Mouse (Mus musculus) forebrain, embryonic 15.5 days (tissue): ENCODE data around the gene Aasdhppt. TPM values are rescaled to one million over a fixed set of nuclear protein-coding genes. Genes with fewer than 3 reads are reported as not detected.

ENCODE experiments used
- ATAC-seq: fragments of 200-750 bp; cut with Nextera tagmentation; replicated peaks from 2 replicates; pipeline ENCODE4 v1.8.0; 2017; ENCODE audit warnings: mild to moderate bottlenecking, moderate TSS enrichment, moderate library complexity
- H3K27ac ChIP-seq: fragments of 300-500 bp; sonication (generic); replicated peaks from 2 replicates; pipeline ENCODE4 v1.5.1; 2015; ENCODE audit warnings: mild to moderate bottlenecking, inconsistent platforms
- H3K27me3 ChIP-seq: fragments of 300-500 bp; sonication (generic); 2 replicates; pipeline ENCODE4 v1.6.1; 2015; ENCODE audit warnings: inconsistent platforms
- H3K36me3 ChIP-seq: fragments of 300-500 bp; sonication (generic); 2 replicates; pipeline ENCODE4 v1.6.1; 2015; ENCODE audit warnings: mild to moderate bottlenecking, inconsistent platforms
- H3K4me1 ChIP-seq: fragments of 300-500 bp; sonication (generic); 2 replicates; pipeline ENCODE4 v1.6.1; 2015; ENCODE audit warnings: inconsistent platforms
- H3K4me2 ChIP-seq: fragments of 300-500 bp; sonication (generic); replicated peaks from 2 replicates; pipeline ENCODE4 v1.6.1; 2015; ENCODE audit warnings: mild to moderate bottlenecking, inconsistent platforms
- H3K4me3 ChIP-seq: fragments of 300-500 bp; sonication (generic); 2 replicates; pipeline ENCODE4 v1.5.1; 2015; ENCODE audit warnings: mild to moderate bottlenecking, inconsistent platforms
- H3K9ac ChIP-seq: fragments of 300-500 bp; sonication (generic); replicated peaks from 2 replicates; pipeline ENCODE4 v1.6.1; 2015; ENCODE audit warnings: mild to moderate bottlenecking, inconsistent platforms
- H3K9me3 ChIP-seq: fragments of 300-500 bp; sonication (generic); 2 replicates; pipeline ENCODE4 v1.6.1; 2016; ENCODE audit warnings: inconsistent platforms
- WGBS: fragments of 180-500 bp; shearing (Covaris S2); methylation state at CpG from one replicate; pipeline ENCODE4 v1.1.7; 2015; ENCODE audit warnings: mixed read lengths; 5-methylcytosine and 5-hydroxymethylcytosine counted together
- microRNA-seq: library from miRNA; unstranded; fragments of <30 nt; microRNA quantifications from one replicate; pipeline ENCODE4, GENCODE M21; 2016
- polyA plus RNA-seq: library from polyadenylated mRNA; unstranded; fragments of >200 nt; fragmentation: Nextera tagmentation; extraction: Ambion mirVana; gene quantifications from 2 replicates; pipeline ENCODE4 v1.2.1, GENCODE M21; 2015

Gene Aasdhppt
- polyA plus RNA-seq, 1 experiment from 2014 or later, result 36.5 TPM

DNA sequence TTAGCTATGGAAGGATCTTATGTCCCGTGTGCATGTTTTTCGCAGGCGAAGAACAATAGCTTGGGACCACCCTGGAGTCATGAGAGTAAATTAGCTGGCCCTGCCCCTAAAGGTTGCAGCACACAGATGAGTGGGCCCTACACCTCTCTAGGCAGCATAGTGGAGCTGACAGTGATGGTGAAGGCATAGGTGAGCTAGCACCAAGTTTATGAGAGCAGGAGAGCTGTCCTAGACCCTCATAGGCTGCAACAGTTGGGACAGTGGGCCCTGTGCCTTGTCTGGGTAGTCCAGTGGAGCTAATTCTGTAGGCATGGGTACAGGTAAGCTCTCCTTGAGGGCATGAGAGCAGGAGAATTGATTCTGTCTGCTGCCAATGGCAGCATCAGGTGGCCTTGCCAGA is 42.4 kb downstream of the Aasdhppt start:
- H3K9me3 ChIP-seq, result no peaks in the 10 kb centered on the region
- H3K36me3 ChIP-seq, result no peaks in the 10 kb centered on the region
- H3K27ac ChIP-seq, result no peak overlapping the region
- H3K4me2 ChIP-seq, result no peak overlapping the region
- H3K9ac ChIP-seq, result no peak overlapping the region
- no peak overlapping the region for H3K4me3 ChIP-seq
- no peaks in the 10 kb centered on the region for H3K27me3 ChIP-seq
- WGBS, result 95% methylated on average over 3 of the region's 3 CpGs
- H3K4me1 ChIP-seq, result no peaks in the 10 kb centered on the region
- 0 out of 2 replicates have a peak, but pooled peaks have one; percentile 16 for ATAC-seq

DNA sequence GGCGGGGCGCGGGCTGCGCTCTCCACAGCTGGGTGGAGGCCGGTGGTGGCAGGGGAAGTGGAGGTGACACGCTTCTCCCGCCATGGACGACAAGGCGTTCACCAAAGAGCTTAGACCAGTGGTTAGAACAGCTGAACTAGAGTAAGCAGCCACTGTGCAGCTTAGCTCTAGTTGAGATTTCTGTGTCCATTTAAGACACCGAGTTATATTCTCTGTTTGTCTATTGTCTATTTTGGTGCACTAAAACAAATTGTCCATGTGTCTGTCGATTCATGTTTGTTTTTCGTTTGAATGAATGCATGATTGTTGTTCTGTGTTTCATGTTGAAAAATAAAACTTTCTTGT is 48.6 kb downstream of the Aasdhppt start:
- peaks cover 10% of the 10 kb centered on the region; the same call in 1 of the 2 replicates for H3K9me3 ChIP-seq
- no peak overlapping the region for H3K9ac ChIP-seq
- peak overlapping the region; percentile 34 for H3K4me3 ChIP-seq
- H3K36me3 ChIP-seq, result no peaks in the 10 kb centered on the region
- H3K27me3 ChIP-seq, result no peaks in the 10 kb centered on the region
- WGBS, result 68% methylated on average over 12 of the region's 12 CpGs
- no peak for ATAC-seq
- no peaks in the 10 kb centered on the region for H3K4me1 ChIP-seq
- 0 out of 2 replicates have a peak overlapping the region, but pooled peaks have one; percentile 8 for H3K4me2 ChIP-seq
- H3K27ac ChIP-seq, result no peak overlapping the region

- H3K4me1 ChIP-seq, result no peaks in the 10 kb centered on the region
- H3K9me3 ChIP-seq, result peaks cover 10% of the 10 kb centered on the region; the same call in 1 of the 2 replicates
- H3K27me3 ChIP-seq, result no peaks in the 10 kb centered on the region
- H3K27ac ChIP-seq, result no peak overlapping the region
- peak overlapping the region; percentile 34 for H3K4me3 ChIP-seq
- 0 out of 2 replicates have a peak overlapping the region, but pooled peaks have one; percentile 8 for H3K4me2 ChIP-seq
- H3K36me3 ChIP-seq, result no peaks in the 10 kb centered on the region
- peak; percentile 61 for ATAC-seq
- H3K9ac ChIP-seq, result no peak overlapping the region
- 54% methylated on average over 64 of the region's 65 CpGs for WGBS
Observed at GRCm38 (mm10) chr9:4259841-4260745, 49.2 kb downstream of the Aasdhppt start.

DNA sequence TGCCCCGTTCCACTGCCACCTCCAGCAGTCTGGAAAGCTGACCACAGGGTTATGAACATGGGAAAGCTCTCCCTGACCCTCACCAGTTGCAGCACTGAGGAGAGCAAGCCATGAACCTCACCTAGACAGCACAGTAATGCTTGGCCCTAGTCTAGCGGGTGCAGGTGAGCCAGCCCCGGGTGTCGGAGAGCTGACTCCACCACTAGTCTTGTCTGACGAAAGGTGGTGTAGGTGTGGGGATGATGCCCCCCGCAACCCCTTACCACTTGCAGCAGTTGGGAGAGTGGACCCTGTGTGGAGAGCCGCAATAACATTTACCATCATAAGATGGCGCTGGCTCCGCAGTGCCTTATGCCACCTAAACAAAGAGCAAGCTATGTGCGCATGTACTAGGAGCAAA is 50.2 kb downstream of the Aasdhppt start:
- 89% methylated on average over 10 of the region's 10 CpGs for WGBS
- no peak overlapping the region for H3K4me2 ChIP-seq
- H3K27me3 ChIP-seq, result no peaks in the 10 kb centered on the region
- peak; percentile 58; the same call in 1 of the 2 replicates for ATAC-seq
- no peaks in the 10 kb centered on the region for H3K36me3 ChIP-seq
- H3K9me3 ChIP-seq, result peaks cover 10% of the 10 kb centered on the region; the same call in 1 of the 2 replicates
- H3K9ac ChIP-seq, result no peak overlapping the region
- H3K4me1 ChIP-seq, result no peaks in the 10 kb centered on the region
- no peak overlapping the region for H3K27ac ChIP-seq
- no peak overlapping the region for H3K4me3 ChIP-seq

Small RNA genes lying within 50 kb of the gene (microRNA-seq; reads per million reads assigned to microRNA genes)
- gene Gm22195, result not detected

Other genes with a start within 250 kb of the Aasdhppt start
- 9.3 and 10.1 TPM in 2 replicates for gene Kbtbd3, start 362 bp upstream of the Aasdhppt start, polyA plus RNA-seq
- 61.2 and 63.8 TPM in 2 replicates for gene Msantd4, start 67.1 kb upstream of the Aasdhppt start, polyA plus RNA-seq